20 mouse cellular contexts compared by ENCODE assay signal in genomic region chr6:120309338-120309737, GRCm38 (mm10). TPM values are rescaled to one million over a fixed set of nuclear protein-coding genes. Genes with fewer than 3 reads are reported as not detected.
DNase-seq lines count a peak whose midpoint lies in the region; ATAC-seq and TF ChIP-seq lines count a peak whose summit lies in the region.
"Had no signal": no experiment of that assay in that cellular context is flagged by ENCODE, and none has a peak within 500 bp of the region (broad histone marks: within the 10 kb centered on the region; RNA-seq: fewer than 3 reads in every experiment).

No protein-coding gene starts in this region.

- intact Hi-C loops in gastrocnemius, postnatal 36 days (cut with DNase I), result no loop called here

- H3K27me3 ChIP-seq in intestine, embryonic 15.5 days (replicated peaks), result no peaks in the 10 kb centered on the region
- no peaks in the 10 kb centered on the region for H3K27me3 ChIP-seq in intestine, postnatal 0 days (replicated peaks; ENCODE audit: control insufficient read depth, insufficient read depth, low read length)
- H3K27me3 ChIP-seq in neural tube, embryonic 12.5 days (replicated peaks), result no peaks in the 10 kb centered on the region
- H3K27me3 ChIP-seq: limb, embryonic 15.5 days; midbrain, embryonic 13.5 days had no signal

- no peak overlapping the region for H3K9ac ChIP-seq in intestine, embryonic 15.5 days
- no peak overlapping the region for H3K9ac ChIP-seq in intestine, postnatal 0 days (ENCODE audit: low read depth, low read length)
- H3K9ac ChIP-seq in neural tube, embryonic 12.5 days, result 0 out of 2 replicates have a peak overlapping the region, but pooled peaks have one; percentile 13
- H3K9ac ChIP-seq: limb, embryonic 15.5 days; lung, embryonic 14.5 days; midbrain, embryonic 13.5 days had no signal

- no peaks in the 10 kb centered on the region for H3K9me3 ChIP-seq in intestine, embryonic 15.5 days
- no peaks in the 10 kb centered on the region for H3K9me3 ChIP-seq in intestine, postnatal 0 days (ENCODE audit: control insufficient read depth)
- no peaks in the 10 kb centered on the region for H3K9me3 ChIP-seq in neural tube, embryonic 12.5 days
- H3K9me3 ChIP-seq: forebrain, embryonic 10.5 days; limb, embryonic 15.5 days; midbrain, embryonic 13.5 days had no signal

- no peak for DNase-seq in neural tube, embryonic 10.5 days (ENCODE audit: extremely low spot score, low spot score)
- peak; percentile 40 for DNase-seq in kidney, postnatal 14 days
- no peak for DNase-seq in gastrocnemius, postnatal 36 days
- no peak for DNase-seq in thymus, postnatal 25 days
- DNase-seq: cerebellum, adult 9-11 months; gastrocnemius, postnatal 10 days; layer of hippocampus, postnatal 36 days; lung, embryonic 14.5 days; retina, postnatal 1 day; thymus, adult 18-20 months had no signal

- no peak for TF ChIP-seq CTCF in intestine, postnatal 0 days (IDR thresholded peaks at IDR 0.05; ENCODE audit: low read depth)

- no peaks in the 10 kb centered on the region for H3K4me1 ChIP-seq in intestine, embryonic 15.5 days (replicated peaks)
- no peaks in the 10 kb centered on the region for H3K4me1 ChIP-seq in intestine, postnatal 0 days (replicated peaks; ENCODE audit: control insufficient read depth, insufficient read depth, low read length)
- H3K4me1 ChIP-seq in neural tube, embryonic 12.5 days, result no peaks in the 10 kb centered on the region
- H3K4me1 ChIP-seq: forebrain, embryonic 10.5 days; limb, embryonic 15.5 days; midbrain, embryonic 13.5 days had no signal

- WGBS in intestine, embryonic 15.5 days, result 62% methylated on average over 9 of the region's 9 CpGs
- WGBS in intestine, postnatal 0 days, result 63% methylated on average over 9 of the region's 9 CpGs
- WGBS in neural tube, embryonic 12.5 days, result 66% methylated on average over 9 of the region's 9 CpGs

- H3K4me3 ChIP-seq in intestine, embryonic 15.5 days (replicated peaks), result no peak overlapping the region
- H3K4me3 ChIP-seq in intestine, postnatal 0 days (ENCODE audit: low read depth, low read length), result no peak overlapping the region
- no peak overlapping the region for H3K4me3 ChIP-seq in neural tube, embryonic 12.5 days
- H3K4me3 ChIP-seq: forebrain, embryonic 10.5 days; limb, embryonic 15.5 days; midbrain, embryonic 13.5 days; myocyte had no signal

- H3K4me2 ChIP-seq in intestine, embryonic 15.5 days (replicated peaks), result no peak overlapping the region
- H3K4me2 ChIP-seq in intestine, postnatal 0 days (replicated peaks; ENCODE audit: low read depth), result no peak overlapping the region
- H3K4me2 ChIP-seq in neural tube, embryonic 12.5 days (replicated peaks), result no peak overlapping the region
- H3K4me2 ChIP-seq: limb, embryonic 15.5 days; lung, embryonic 14.5 days; midbrain, embryonic 13.5 days had no signal

- H3K36me3 ChIP-seq in intestine, embryonic 15.5 days, result no peaks in the 10 kb centered on the region
- H3K36me3 ChIP-seq in intestine, postnatal 0 days (ENCODE audit: control insufficient read depth, insufficient read depth), result no peaks in the 10 kb centered on the region
- no peaks in the 10 kb centered on the region for H3K36me3 ChIP-seq in neural tube, embryonic 12.5 days
- H3K36me3 ChIP-seq: forebrain, embryonic 10.5 days; limb, embryonic 15.5 days; midbrain, embryonic 13.5 days had no signal

- no peak overlapping the region for H3K27ac ChIP-seq in intestine, embryonic 15.5 days
- no peak overlapping the region for H3K27ac ChIP-seq in intestine, postnatal 0 days (ENCODE audit: low read depth, low read length)
- no peak overlapping the region for H3K27ac ChIP-seq in neural tube, embryonic 12.5 days
- H3K27ac ChIP-seq: forebrain, embryonic 10.5 days; hindbrain, postnatal 0 days; limb, embryonic 15.5 days; midbrain, embryonic 13.5 days had no signal

- ATAC-seq in intestine, embryonic 15.5 days, result peak; percentile 39; the same call in 1 of the 2 replicates
- ATAC-seq in intestine, postnatal 0 days, result no peak
- no peak for ATAC-seq in neural tube, embryonic 12.5 days (ENCODE audit: low FRiP score, low read depth)
- ATAC-seq: hindbrain, postnatal 0 days; midbrain, embryonic 13.5 days had no signal

RNA-seq across cellular contexts. Expression of gene B4galnt3, which starts 15.0 kb away (rescaled TPM):
- 1.4 and 1.6 TPM in 2 replicates for polyA plus RNA-seq in intestine, embryonic 15.5 days (2015; fragmentation: Nextera tagmentation; extraction: Ambion mirVana)
- 0.95 and 1.1 TPM in 2 replicates for polyA plus RNA-seq in intestine, postnatal 0 days (2015; fragmentation: Nextera tagmentation; extraction: Ambion mirVana)
- polyA plus RNA-seq in neural tube, embryonic 12.5 days (2016; fragmentation: Nextera tagmentation; extraction: Ambion mirVana), result 0.39 and 0.46 TPM in 2 replicates
- total RNA-seq in gastrocnemius, postnatal 36 days (2021), result 1 to 10 TPM in 1 of 2 experiments, under 1 TPM in 1; 0.99 to 1.7 TPM

RNA-seq across cellular contexts. Expression of gene D330020A13Rik, which starts 15.2 kb away (rescaled TPM):
- polyA plus RNA-seq in intestine, embryonic 15.5 days (2015; fragmentation: Nextera tagmentation; extraction: Ambion mirVana), result 0.40 TPM in 2 replicates
- polyA plus RNA-seq in intestine, postnatal 0 days (2015; fragmentation: Nextera tagmentation; extraction: Ambion mirVana), result 0.18 and 0.34 TPM in 2 replicates
- 0.49 TPM in 1 of 2 replicates, not detected in the other for polyA plus RNA-seq in neural tube, embryonic 12.5 days (2016; fragmentation: Nextera tagmentation; extraction: Ambion mirVana)
- total RNA-seq in gastrocnemius, postnatal 36 days (2021), result not detected
- total RNA-seq: layer of hippocampus, adult 18-20 months; layer of hippocampus, postnatal 36 days had no signal
- polyA plus RNA-seq: forebrain, embryonic 10.5 days; heart, postnatal 0 days; hindbrain, postnatal 0 days; lung, embryonic 14.5 days; midbrain, embryonic 13.5 days had no signal

RNA-seq across cellular contexts. Expression of gene Kdm5a, which starts 54.6 kb away (rescaled TPM):
- polyA plus RNA-seq in intestine, embryonic 15.5 days (2015; fragmentation: Nextera tagmentation; extraction: Ambion mirVana), result 34.6 and 37.3 TPM in 2 replicates
- polyA plus RNA-seq in intestine, postnatal 0 days (2015; fragmentation: Nextera tagmentation; extraction: Ambion mirVana), result 20.2 and 23.2 TPM in 2 replicates
- 51.4 and 54.1 TPM in 2 replicates for polyA plus RNA-seq in neural tube, embryonic 12.5 days (2016; fragmentation: Nextera tagmentation; extraction: Ambion mirVana)
- total RNA-seq in gastrocnemius, postnatal 36 days (2021), result 10 to 100 TPM; 18.9 to 20.5 TPM

RNA-seq across cellular contexts. Expression of gene Ccdc77, which starts 54.8 kb away (rescaled TPM):
- polyA plus RNA-seq in intestine, embryonic 15.5 days (2015; fragmentation: Nextera tagmentation; extraction: Ambion mirVana), result 20.5 and 22.1 TPM in 2 replicates
- polyA plus RNA-seq in intestine, postnatal 0 days (2015; fragmentation: Nextera tagmentation; extraction: Ambion mirVana), result 7.2 and 9.9 TPM in 2 replicates
- polyA plus RNA-seq in neural tube, embryonic 12.5 days (2016; fragmentation: Nextera tagmentation; extraction: Ambion mirVana), result 19.6 and 25.1 TPM in 2 replicates
- total RNA-seq in gastrocnemius, postnatal 36 days (2021), result 1 to 10 TPM; 3.5 to 4.4 TPM
